Mouse (Mus musculus): ENCODE results near the gene Gm21761. TPM values are rescaled to one million over a fixed set of nuclear protein-coding genes. Genes with fewer than 3 reads are reported as not detected.

The Gm21761 gene
- polyA plus RNA-seq, 1 experiment from 2014 or later = not detected

Other genes starting within 250 kb of the Gm21761 start
- 209 and 223 TPM in 2 replicates for gene Hmgcs1, start 238.9 kb downstream of the Gm21761 start, polyA plus RNA-seq (2015; fragmentation: Nextera tagmentation; extraction: Ambion mirVana)
- 0.75 and 0.77 TPM in 2 replicates for gene Nim1k, start 173.4 kb downstream of the Gm21761 start, polyA plus RNA-seq (2015; fragmentation: Nextera tagmentation; extraction: Ambion mirVana)
- gene Zfp131, start 138.4 kb downstream of the Gm21761 start, polyA plus RNA-seq (2015; fragmentation: Nextera tagmentation; extraction: Ambion mirVana) = 22.9 and 30.2 TPM in 2 replicates
- gene AF067063, start 99.1 kb downstream of the Gm21761 start, polyA plus RNA-seq (2015; fragmentation: Nextera tagmentation; extraction: Ambion mirVana) = not detected in 2 replicates
- not detected in 2 replicates for gene D13Ertd608e, start 93.3 kb downstream of the Gm21761 start, polyA plus RNA-seq (2015; fragmentation: Nextera tagmentation; extraction: Ambion mirVana)
- not detected in 2 replicates for gene Tcstv1, start 34.5 kb downstream of the Gm21761 start, polyA plus RNA-seq (2015; fragmentation: Nextera tagmentation; extraction: Ambion mirVana)
- gene B020031M17Rik, start 21.5 kb upstream of the Gm21761 start, polyA plus RNA-seq (2015; fragmentation: Nextera tagmentation; extraction: Ambion mirVana) = not detected in 2 replicates
- gene Gm36079, start 97.7 kb upstream of the Gm21761 start, polyA plus RNA-seq (2015; fragmentation: Nextera tagmentation; extraction: Ambion mirVana) = not detected in 2 replicates
- gene Gm21188, start 122.9 kb upstream of the Gm21761 start, polyA plus RNA-seq (2015; fragmentation: Nextera tagmentation; extraction: Ambion mirVana) = 0.12 TPM in 1 of 2 replicates, not detected in the other
- not detected in 2 replicates for gene Gm20767, start 211.0 kb upstream of the Gm21761 start, polyA plus RNA-seq (2015; fragmentation: Nextera tagmentation; extraction: Ambion mirVana)
- not detected in 2 replicates for gene Gm21818, start 243.2 kb upstream of the Gm21761 start, polyA plus RNA-seq (2015; fragmentation: Nextera tagmentation; extraction: Ambion mirVana)